Mouse (Mus musculus): ENCODE measurements around the gene Prune2.

DNA sequence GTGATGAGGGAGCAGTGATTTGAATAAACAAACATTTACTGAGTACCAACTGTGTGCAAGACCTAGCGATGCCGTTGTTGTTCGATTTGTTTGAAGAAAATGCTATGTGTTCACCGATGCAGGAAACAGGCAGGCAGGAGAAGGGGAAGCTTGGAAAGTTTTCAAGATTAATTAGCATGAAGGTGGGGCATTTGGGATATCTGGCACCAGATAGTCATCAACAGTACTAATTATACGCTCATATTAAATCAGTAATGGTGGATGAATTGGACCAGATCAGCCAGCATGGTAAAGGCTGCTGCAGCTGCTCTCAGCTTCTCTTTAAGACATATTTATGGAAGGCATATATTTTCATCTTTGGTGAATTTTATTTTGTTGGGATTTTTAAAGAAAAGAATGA, 44.4 kb upstream of the Prune2 start:
- TF ChIP-seq POLR2A (IDR thresholded peaks at IDR 0.05; ENCODE audit: insufficient read depth, low read depth, low read length): no peak
- TF ChIP-seq EP300 (IDR thresholded peaks at IDR 0.05; ENCODE audit: insufficient read depth, low read depth, low read length): no peak
